ENCODE assay signal across 16 mouse cellular contexts in genomic region chr2:152452101-152452781, GRCm38 (mm10). TPM values are rescaled to one million over a fixed set of nuclear protein-coding genes. Genes with fewer than 3 reads are reported as not detected.
DNase-seq lines count a peak whose midpoint lies in the region; ATAC-seq and TF ChIP-seq lines count a peak whose summit lies in the region.
"Had no signal": no experiment of that assay in that cellular context is flagged by ENCODE, and none has a peak within 500 bp of the region (broad histone marks: within the 10 kb centered on the region; RNA-seq: fewer than 3 reads in every experiment).

No protein-coding gene starts in this region.

- 78% methylated on average over 4 of the region's 4 CpGs for WGBS in hindbrain, embryonic 16.5 days
- whole genome bisulfite sequencing in hindbrain, embryonic 10.5 days, result 74% methylated on average over 4 of the region's 4 CpGs
- 89% methylated on average over 4 of the region's 4 CpGs for WGBS in thymus, adult 2 months

- no peaks in the 10 kb centered on the region for H3K4me1 ChIP-seq in hindbrain, embryonic 16.5 days (ENCODE audit: control insufficient read depth, insufficient read depth, low read depth, low read length)
- peaks cover 7% of the 10 kb centered on the region for H3K4me1 ChIP-seq in hindbrain, embryonic 10.5 days (replicated peaks)
- no peaks in the 10 kb centered on the region for H3K4me1 ChIP-seq in thymus, adult 2 months (replicated peaks; ENCODE audit: control insufficient read depth, insufficient read depth, low read length)

- intact Hi-C loops in heart, postnatal 10 days (cut with DNase I), result no loop called here

- no peak overlapping the region for H3K4me3 ChIP-seq in hindbrain, embryonic 16.5 days (ENCODE audit: low read length)
- no peak overlapping the region for H3K4me3 ChIP-seq in hindbrain, embryonic 10.5 days
- H3K4me3 ChIP-seq in thymus, adult 2 months (ENCODE audit: control insufficient read depth, insufficient read depth, low read length), result no peak overlapping the region
- H3K4me3 ChIP-seq: left cerebral cortex, adult 2 months; liver, embryonic 13.5 days had no signal

- H3K27ac ChIP-seq in hindbrain, embryonic 16.5 days (ENCODE audit: low read depth, low read length), result no peak overlapping the region
- no peak overlapping the region for H3K27ac ChIP-seq in hindbrain, embryonic 10.5 days
- H3K27ac ChIP-seq in thymus, adult 2 months (ENCODE audit: control insufficient read depth, insufficient read depth, low read length), result no peak overlapping the region
- H3K27ac ChIP-seq: left cerebral cortex, adult 2 months; liver, embryonic 13.5 days had no signal

- no peaks in the 10 kb centered on the region for H3K36me3 ChIP-seq in hindbrain, embryonic 16.5 days (ENCODE audit: control insufficient read depth, insufficient read depth, low read length)
- no peaks in the 10 kb centered on the region for H3K36me3 ChIP-seq in hindbrain, embryonic 10.5 days
- no peaks in the 10 kb centered on the region for H3K36me3 ChIP-seq in thymus, adult 2 months (ENCODE audit: control insufficient read depth, insufficient read depth, low read length)
- H3K36me3 ChIP-seq: liver, embryonic 13.5 days had no signal

- ATAC-seq in hindbrain, embryonic 16.5 days, result peak; percentile 45
- no peak for ATAC-seq in frontal cortex, adult (ENCODE audit: low TSS enrichment)

- no peak for TF ChIP-seq POLR2A in thymus, adult 2 months (IDR thresholded peaks at IDR 0.05; ENCODE audit: control insufficient read depth, extremely low read depth, insufficient read depth, low read length, poor library complexity)

- peak; percentile 29 for DNase-seq in cerebellum, adult 11-12 months
- DNase-seq in cerebellum, adult 8-10 months, result no peak
- no peak for DNase-seq in hindbrain, embryonic 10.5 days (ENCODE audit: low spot score)
- DNase-seq in cerebellum, postnatal 14 days, result peak; percentile 76 to 80
- peak; percentile 67 to 69 for DNase-seq in heart, postnatal 10 days
- DNase-seq in thymus, adult 2 months, result no peak
- DNase-seq: adrenal gland, postnatal 14 days; kidney, postnatal 25 days; liver, embryonic 13.5 days; thymus, adult 18-20 months had no signal

- H3K27me3 ChIP-seq in hindbrain, embryonic 16.5 days (replicated peaks; ENCODE audit: control insufficient read depth, insufficient read depth, low read length), result no peaks in the 10 kb centered on the region
- H3K27me3 ChIP-seq in hindbrain, embryonic 10.5 days (ENCODE audit: insufficient read depth, poor library complexity, severe bottlenecking), result 0 out of 2 replicates have a peak, but pooled peaks cover 5% of the 10 kb centered on the region
- H3K27me3 ChIP-seq in thymus, adult 2 months (ENCODE audit: control insufficient read depth, insufficient read depth, low read length), result no peaks in the 10 kb centered on the region

- H3K9ac ChIP-seq in hindbrain, embryonic 16.5 days (ENCODE audit: low read depth, low read length), result no peak overlapping the region
- H3K9ac ChIP-seq: liver, embryonic 13.5 days had no signal

- no peak overlapping the region for H3K4me2 ChIP-seq in hindbrain, embryonic 16.5 days (ENCODE audit: low read length)
- H3K4me2 ChIP-seq: liver, embryonic 13.5 days had no signal

- TF ChIP-seq CTCF in thymus, adult 2 months (IDR thresholded peaks at IDR 0.05; ENCODE audit: borderline replicate concordance, control insufficient read depth, extremely low read depth, insufficient read depth, low read length, poor library complexity), result no peak

- no peaks in the 10 kb centered on the region for H3K9me3 ChIP-seq in hindbrain, embryonic 16.5 days (ENCODE audit: control insufficient read depth, low read length)
- no peaks in the 10 kb centered on the region for H3K9me3 ChIP-seq in hindbrain, embryonic 10.5 days
- H3K9me3 ChIP-seq: liver, embryonic 13.5 days had no signal

RNA-seq across cellular contexts. Expression of gene Defb23, which starts 12.2 kb away (rescaled TPM):
- polyA plus RNA-seq in hindbrain, embryonic 16.5 days (2015; fragmentation: Nextera tagmentation; extraction: Ambion mirVana), result not detected in 2 replicates
- not detected in 2 replicates for polyA plus RNA-seq in hindbrain, embryonic 10.5 days (2016; fragmentation: Nextera tagmentation; extraction: Ambion mirVana)
- total RNA-seq in heart, postnatal 10 days (2021), result not detected
- not detected in 2 replicates for polyA plus RNA-seq in thymus, adult 2 months (2012; rRNA removed)
- total RNA-seq: adrenal gland, postnatal 14 days; left cerebral cortex, adult 2 months had no signal
- polyA plus RNA-seq: embryonic facial prominence, embryonic 14.5 days; hindbrain, embryonic 11.5 days; liver, embryonic 13.5 days; spleen, adult 2 months had no signal

RNA-seq across cellular contexts. Expression of gene Defb20, which starts 24.6 kb away (rescaled TPM):
- polyA plus RNA-seq in hindbrain, embryonic 16.5 days (2015; fragmentation: Nextera tagmentation; extraction: Ambion mirVana), result not detected in 2 replicates
- not detected in 2 replicates for polyA plus RNA-seq in hindbrain, embryonic 10.5 days (2016; fragmentation: Nextera tagmentation; extraction: Ambion mirVana)
- total RNA-seq in heart, postnatal 10 days (2021), result not detected
- polyA plus RNA-seq in thymus, adult 2 months (2012; rRNA removed), result not detected in 2 replicates
- total RNA-seq: adrenal gland, postnatal 14 days; left cerebral cortex, adult 2 months had no signal
- polyA plus RNA-seq: embryonic facial prominence, embryonic 14.5 days; hindbrain, embryonic 11.5 days; liver, embryonic 13.5 days; spleen, adult 2 months had no signal

RNA-seq across cellular contexts. Expression of gene 6820408C15Rik, which starts 36.9 kb away (rescaled TPM):
- 3.1 and 4.1 TPM in 2 replicates for polyA plus RNA-seq in hindbrain, embryonic 16.5 days (2015; fragmentation: Nextera tagmentation; extraction: Ambion mirVana)
- polyA plus RNA-seq in hindbrain, embryonic 10.5 days (2016; fragmentation: Nextera tagmentation; extraction: Ambion mirVana), result 1.3 and 3.3 TPM in 2 replicates
- total RNA-seq in heart, postnatal 10 days (2021), result 1 to 10 TPM; 3.7 to 4.3 TPM
- polyA plus RNA-seq in thymus, adult 2 months (2012; rRNA removed), result 0.36 and 0.50 TPM in 2 replicates

RNA-seq across cellular contexts. Expression of gene Zcchc3, which starts 37.4 kb away (rescaled TPM):
- polyA plus RNA-seq in hindbrain, embryonic 16.5 days (2015; fragmentation: Nextera tagmentation; extraction: Ambion mirVana), result 12.5 and 13.8 TPM in 2 replicates
- polyA plus RNA-seq in hindbrain, embryonic 10.5 days (2016; fragmentation: Nextera tagmentation; extraction: Ambion mirVana), result 45.9 and 47.9 TPM in 2 replicates
- total RNA-seq in heart, postnatal 10 days (2021), result 10 to 100 TPM; 18.0 to 18.1 TPM
- polyA plus RNA-seq in thymus, adult 2 months (2012; rRNA removed), result 1.7 and 2.0 TPM in 2 replicates

RNA-seq across cellular contexts. Expression of gene Defb22, which starts 37.7 kb away (rescaled TPM):
- not detected in 2 replicates for polyA plus RNA-seq in hindbrain, embryonic 16.5 days (2015; fragmentation: Nextera tagmentation; extraction: Ambion mirVana)
- polyA plus RNA-seq in hindbrain, embryonic 10.5 days (2016; fragmentation: Nextera tagmentation; extraction: Ambion mirVana), result not detected in 2 replicates
- not detected for total RNA-seq in heart, postnatal 10 days (2021)
- polyA plus RNA-seq in thymus, adult 2 months (2012; rRNA removed), result 0.24 TPM in 1 of 2 replicates, not detected in the other
- total RNA-seq: adrenal gland, postnatal 14 days; left cerebral cortex, adult 2 months had no signal
- polyA plus RNA-seq: embryonic facial prominence, embryonic 14.5 days; hindbrain, embryonic 11.5 days; liver, embryonic 13.5 days; spleen, adult 2 months had no signal

Comparison
In these comparisons a context has a peak if more than half of its experiments do, and no peak if none do; other contexts are left out.
1. DNase-seq: peak in cerebellum, adult 11-12 months (single experiment), cerebellum, postnatal 14 days (2 of 2) and heart, postnatal 10 days (2 of 2); none in cerebellum, adult 8-10 months (single experiment), hindbrain, embryonic 10.5 days (single experiment) and thymus, adult 2 months (single experiment).